ENCODE assay signal across 18 mouse cellular contexts in genomic region chr17:27158439-27158838, GRCm38 (mm10). TPM values are rescaled to one million over a fixed set of nuclear protein-coding genes. Genes with fewer than 3 reads are reported as not detected.
DNase-seq lines count a peak whose midpoint lies in the region.
"Had no signal": no experiment of that assay in that cellular context is flagged by ENCODE, and none has a peak within 500 bp of the region (broad histone marks: within the 10 kb centered on the region; RNA-seq: fewer than 3 reads in every experiment).

No protein-coding gene starts in this region.

- WGBS in heart, embryonic 10.5 days, result 78% methylated on average over 6 of the region's 6 CpGs

- no peaks in the 10 kb centered on the region for H3K9me3 ChIP-seq in heart, embryonic 10.5 days
- H3K9me3 ChIP-seq: hindbrain, embryonic 15.5 days; intestine, embryonic 15.5 days; limb, embryonic 12.5 days; liver, embryonic 12.5 days had no signal

- peaks cover 22% of the 10 kb centered on the region for H3K4me1 ChIP-seq in heart, embryonic 10.5 days

- no peak overlapping the region for H3K27ac ChIP-seq in heart, embryonic 10.5 days
- H3K27ac ChIP-seq: hindbrain, embryonic 15.5 days; intestine, embryonic 15.5 days; limb, embryonic 12.5 days; liver, embryonic 12.5 days; stomach, postnatal 0 days had no signal

- H3K4me3 ChIP-seq in heart, embryonic 10.5 days, result no peak overlapping the region
- H3K4me3 ChIP-seq: hindbrain, embryonic 15.5 days; intestine, embryonic 15.5 days; limb, embryonic 12.5 days; liver, embryonic 12.5 days had no signal

- DNase-seq in adrenal gland, postnatal 14 days, result peak; percentile 25
- no peak for DNase-seq in adrenal gland, adult 18-20 months (ENCODE audit: low spot score in 2 of 2)
- peak; percentile 51 to 59 for DNase-seq in heart, adult 9 months (ENCODE audit: low spot score in 2 of 2)
- DNase-seq in heart, embryonic 10.5 days (ENCODE audit: low spot score), result no peak
- peak; percentile 38 to 66 for DNase-seq in kidney, postnatal 4 days
- DNase-seq in kidney, postnatal 14 days, result no peak
- DNase-seq in T-cell, adult 2 months (ENCODE audit: low spot score), result no peak
- DNase-seq in right cerebral cortex, postnatal 25 days, result no peak
- DNase-seq: adrenal gland, postnatal 36 days; cerebellum, adult 18-20 months; cerebellum, postnatal 25 days; lung, embryonic 14.5 days; lung, postnatal 36 days had no signal

- 0 out of 2 replicates have a peak, but pooled peaks cover 3% of the 10 kb centered on the region for H3K27me3 ChIP-seq in heart, embryonic 10.5 days (ENCODE audit: insufficient read depth, poor library complexity, severe bottlenecking)
- H3K27me3 ChIP-seq: hindbrain, embryonic 15.5 days; intestine, embryonic 15.5 days; limb, embryonic 12.5 days had no signal

- no peaks in the 10 kb centered on the region for H3K36me3 ChIP-seq in heart, embryonic 10.5 days
- H3K36me3 ChIP-seq: hindbrain, embryonic 15.5 days; intestine, embryonic 15.5 days; limb, embryonic 12.5 days; liver, embryonic 12.5 days had no signal

RNA-seq across cellular contexts. Expression of gene Ip6k3, which starts 9.2 kb away (rescaled TPM):
- total RNA-seq in adrenal gland, postnatal 14 days (2021), result 0.53 and 0.56 TPM in 2 replicates
- total RNA-seq in adrenal gland, adult 18-20 months (2021), result 1 to 10 TPM in 1 of 2 experiments, under 1 TPM in 1; 0.60 to 2.2 TPM
- polyA plus RNA-seq in heart, embryonic 10.5 days (2016; fragmentation: Nextera tagmentation; extraction: Ambion mirVana), result 0.05 and 0.10 TPM in 2 replicates
- polyA plus RNA-seq: lung, embryonic 14.5 days had no signal

RNA-seq across cellular contexts. Expression of gene Uqcc2, which starts 24.7 kb away (rescaled TPM):
- total RNA-seq in adrenal gland, postnatal 14 days (2021), result 162 and 182 TPM in 2 replicates
- total RNA-seq in adrenal gland, adult 18-20 months (2021), result 100 to 1,000 TPM; 266 to 331 TPM
- polyA plus RNA-seq in heart, embryonic 10.5 days (2016; fragmentation: Nextera tagmentation; extraction: Ambion mirVana), result 393 and 440 TPM in 2 replicates

RNA-seq across cellular contexts. Expression of gene Lemd2, which starts 45.8 kb away (rescaled TPM):
- total RNA-seq in adrenal gland, postnatal 14 days (2021), result 49.6 and 54.7 TPM in 2 replicates
- 10 to 100 TPM; 60.5 to 72.7 TPM for total RNA-seq in adrenal gland, adult 18-20 months (2021)
- 11.1 and 14.4 TPM in 2 replicates for polyA plus RNA-seq in heart, embryonic 10.5 days (2016; fragmentation: Nextera tagmentation; extraction: Ambion mirVana)

Comparison
In these comparisons a context has a peak if more than half of its experiments do, and no peak if none do; other contexts are left out.
1. DNase-seq: peak in adrenal gland, postnatal 14 days (single experiment), heart, adult 9 months (2 of 2) and kidney, postnatal 4 days (2 of 2); none in adrenal gland, adult 18-20 months (0 of 2), heart, embryonic 10.5 days (single experiment), kidney, postnatal 14 days (single experiment), T-cell, adult 2 months (single experiment) and right cerebral cortex, postnatal 25 days (single experiment).